Mouse (Mus musculus) kidney, postnatal 0 days (tissue): ENCODE results near the gene Tbc1d9b. TPM values are rescaled to one million over a fixed set of nuclear protein-coding genes. Genes with fewer than 3 reads are reported as not detected.
A peak's percentile ranks its signal among the peaks of the same experiment; 100 is the strongest.

Experiments
- ATAC-seq: fragments of 200-750 bp; cut with Nextera tagmentation; replicated peaks from 2 replicates; pipeline ENCODE4 v1.8.0; 2017; ENCODE audit warnings: low read depth, moderate number of reproducible peaks, moderate TSS enrichment, moderate library complexity; ENCODE audit not compliant: low FRiP score
- DNase-seq: peaks from one replicate; pipeline ENCODE4 v3.0.0-alpha.2; 2016; ENCODE audit warnings: low spot score
- H3K27ac ChIP-seq: fragments of 300-500 bp; sonication (generic); 2 replicates; pipeline ENCODE4 v1.5.1; 2014; ENCODE audit warnings: mild to moderate bottlenecking
- H3K27me3 ChIP-seq: fragments of 300-500 bp; sonication (generic); 2 replicates; pipeline ENCODE4 v1.6.1; 2014; ENCODE audit warnings: low read length, mixed read lengths; ENCODE audit not compliant: insufficient read depth
- H3K36me3 ChIP-seq: fragments of 300-500 bp; sonication (generic); 2 replicates; pipeline ENCODE4 v1.6.1; 2014; ENCODE audit warnings: low read length, mixed read lengths; ENCODE audit not compliant: insufficient read depth
- H3K4me1 ChIP-seq: fragments of 300-500 bp; sonication (generic); replicated peaks from 2 replicates; pipeline ENCODE4 v1.6.1; 2014; ENCODE audit warnings: antibody characterized with exemption, low read length, mixed read lengths; ENCODE audit not compliant: insufficient read depth
- H3K4me2 ChIP-seq: fragments of 300-500 bp; sonication (generic); 2 replicates; pipeline ENCODE4 v1.6.1; 2014; ENCODE audit warnings: mild to moderate bottlenecking, low read length, moderate library complexity, mixed read lengths
- H3K4me3 ChIP-seq: fragments of 300-500 bp; sonication (generic); replicated peaks from 2 replicates; pipeline ENCODE4 v1.5.1; 2014; ENCODE audit warnings: low read depth, low read length
- H3K9ac ChIP-seq: fragments of 300-500 bp; sonication (generic); 2 replicates; pipeline ENCODE4 v1.6.1; 2014; ENCODE audit warnings: low read depth, low read length
- H3K9me3 ChIP-seq: fragments of 300-500 bp; sonication (generic); replicated peaks from 2 replicates; pipeline ENCODE4 v1.6.1; 2016; ENCODE audit warnings: low read length, inconsistent platforms, mixed read lengths
- CTCF ChIP-seq: IDR thresholded peaks from 2 replicates; pipeline ENCODE4 v1.5.1; 2016; ENCODE audit warnings: antibody characterized with exemption, low read depth, mild to moderate bottlenecking, moderate library complexity
- WGBS: fragments of 180-500 bp; shearing (Covaris S2); extraction: QIAGEN DNeasy Blood & Tissue Kit; methylation state at CpG from one replicate; pipeline ENCODE4 v1.1.7; 2014; 5-methylcytosine and 5-hydroxymethylcytosine counted together
- polyA plus RNA-seq: library from polyadenylated mRNA; unstranded; fragments of >200 nt; fragmentation: Nextera tagmentation; extraction: Ambion mirVana; gene quantifications from 2 replicates; pipeline ENCODE4 v1.2.1, GENCODE M21; 2015

Tbc1d9b gene
- polyA plus RNA-seq, 1 experiment from 2014 or later: 28.5 TPM

GRCm38 (mm10) chr11:50178532-50179488 lies 47.6 kb downstream of the Tbc1d9b start:
- Histone ChIP-seq H3K27ac (peak overlapping the region; percentile 27; the same call in 1 of the 2 replicates), H3K4me2 (no peak overlapping the region), H3K4me3 (no peak overlapping the region), H3K9me3 (no peaks in the 10 kb centered on the region), H3K9ac (no peak overlapping the region), H3K36me3 (peaks cover 15% of the 10 kb centered on the region; the same call in 1 of the 2 replicates), H3K27me3 (no peaks in the 10 kb centered on the region), H3K4me1 (peaks cover 7% of the 10 kb centered on the region)
- TF ChIP-seq CTCF: no peak
- ATAC-seq: no peak
- 68% methylated on average over 5 of the region's 5 CpGs for WGBS
- no peak for DNase-seq

GRCm38 (mm10) chr11:50180478-50181231 lies 49.5 kb downstream of the Tbc1d9b start:
- 74% methylated on average over 6 of the region's 6 CpGs for WGBS
- ATAC-seq: no peak
- DNase-seq: no peak

DNA sequence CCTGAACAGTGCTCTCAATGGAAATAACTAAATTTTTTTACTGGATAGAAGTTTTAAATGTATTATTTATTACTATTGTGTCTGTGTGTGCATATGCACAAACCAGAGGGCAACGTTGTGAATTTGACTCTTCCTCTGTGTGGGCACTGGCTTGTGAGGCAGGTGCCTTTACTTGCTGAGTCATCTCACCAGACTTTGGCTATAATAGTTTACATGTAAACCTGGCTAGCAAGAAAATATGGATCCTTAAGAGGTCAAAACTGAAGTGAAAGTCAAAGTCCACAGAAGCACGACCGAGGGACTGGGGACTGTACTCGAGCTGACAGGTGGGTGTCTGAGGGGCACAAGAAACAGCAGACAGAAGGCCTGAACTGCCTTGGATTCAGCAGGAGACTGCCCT lies 51.5 kb downstream of the Tbc1d9b start:
- peak overlapping the region; percentile 62; the same call in 1 of the 2 replicates for H3K27ac ChIP-seq
- no peak for TF ChIP-seq CTCF
- no peaks in the 10 kb centered on the region for H3K27me3 ChIP-seq
- WGBS: 72% methylated on average over 4 of the region's 4 CpGs
- ATAC-seq (no peak), DNase-seq (no peak)
- H3K4me3 ChIP-seq: no peak overlapping the region
- no peaks in the 10 kb centered on the region for H3K9me3 ChIP-seq
- H3K9ac ChIP-seq: no peak overlapping the region
- H3K4me1 ChIP-seq: no peaks in the 10 kb centered on the region
- peaks cover 11% of the 10 kb centered on the region; the same call in 1 of the 2 replicates for H3K36me3 ChIP-seq
- no peak overlapping the region for H3K4me2 ChIP-seq

More at GRCm38 (mm10) chr11:50180478-50181231, 49.5 kb downstream of the Tbc1d9b start:
- H3K9me3 ChIP-seq: no peaks in the 10 kb centered on the region
- H3K36me3 ChIP-seq: peaks cover 15% of the 10 kb centered on the region; the same call in 1 of the 2 replicates
- no peak overlapping the region for H3K4me2 ChIP-seq
- no peak overlapping the region for H3K4me3 ChIP-seq
- TF ChIP-seq CTCF: no peak
- H3K4me1 ChIP-seq: peaks cover under 1% of the 10 kb centered on the region; the same call in 1 of the 2 replicates
- no peak overlapping the region for H3K27ac ChIP-seq
- no peak overlapping the region for H3K9ac ChIP-seq
- no peaks in the 10 kb centered on the region for H3K27me3 ChIP-seq

- Histone ChIP-seq H3K4me2 (no peak overlapping the region), H3K27ac (peak overlapping the region; percentile 58), H3K4me3 (no peak overlapping the region), H3K9me3 (no peaks in the 10 kb centered on the region), H3K4me1 (no peaks in the 10 kb centered on the region), H3K36me3 (peaks cover 6% of the 10 kb centered on the region; the same call in 1 of the 2 replicates), H3K9ac (no peak overlapping the region), H3K27me3 (no peaks in the 10 kb centered on the region)
- no peak for TF ChIP-seq CTCF
- ATAC-seq (peak; percentile 56), DNase-seq (peak; percentile 60)
- WGBS: 56% methylated on average over 3 of the region's 3 CpGs
Measured at GRCm38 (mm10) chr11:50184788-50185187, 53.6 kb downstream of the Tbc1d9b start.

- Histone ChIP-seq H3K4me2 (no peak overlapping the region), H3K9ac (no peak overlapping the region), H3K27me3 (no peaks in the 10 kb centered on the region), H3K36me3 (no peaks in the 10 kb centered on the region), H3K4me3 (no peak overlapping the region), H3K4me1 (no peaks in the 10 kb centered on the region), H3K27ac (no peak overlapping the region), H3K9me3 (no peaks in the 10 kb centered on the region)
- ATAC-seq (no peak), DNase-seq (no peak)
- no peak for TF ChIP-seq CTCF
- WGBS: 65% methylated on average over 7 of the region's 7 CpGs
Measured at GRCm38 (mm10) chr11:50188682-50189081, 57.5 kb downstream of the Tbc1d9b start.

GRCm38 (mm10) chr11:50190362-50190761 lies 59.2 kb downstream of the Tbc1d9b start:
- 59% methylated on average over 4 of the region's 4 CpGs for WGBS
- no peaks in the 10 kb centered on the region for H3K4me1 ChIP-seq
- DNase-seq: no peak
- no peak for TF ChIP-seq CTCF
- peak overlapping the region; percentile 60; the same call in 1 of the 2 replicates for H3K27ac ChIP-seq
- H3K9ac ChIP-seq: no peak overlapping the region
- ATAC-seq: 0 out of 2 replicates have a peak, but pooled peaks have one; percentile 40
- no peaks in the 10 kb centered on the region for H3K27me3 ChIP-seq
- no peaks in the 10 kb centered on the region for H3K36me3 ChIP-seq
- no peak overlapping the region for H3K4me2 ChIP-seq
- no peak overlapping the region for H3K4me3 ChIP-seq
- H3K9me3 ChIP-seq: no peaks in the 10 kb centered on the region
